Mouse (Mus musculus): ENCODE measurements around the gene Mdh1. TPM values are rescaled to one million over a fixed set of nuclear protein-coding genes. Genes with fewer than 3 reads are reported as not detected.
A peak's percentile ranks its signal among the peaks of the same experiment; 100 is the strongest.

Mdh1 gene
- polyA plus RNA-seq (2015; fragmentation: Nextera tagmentation; extraction: Ambion mirVana) = 204 and 208 TPM in 2 replicates

DNA sequence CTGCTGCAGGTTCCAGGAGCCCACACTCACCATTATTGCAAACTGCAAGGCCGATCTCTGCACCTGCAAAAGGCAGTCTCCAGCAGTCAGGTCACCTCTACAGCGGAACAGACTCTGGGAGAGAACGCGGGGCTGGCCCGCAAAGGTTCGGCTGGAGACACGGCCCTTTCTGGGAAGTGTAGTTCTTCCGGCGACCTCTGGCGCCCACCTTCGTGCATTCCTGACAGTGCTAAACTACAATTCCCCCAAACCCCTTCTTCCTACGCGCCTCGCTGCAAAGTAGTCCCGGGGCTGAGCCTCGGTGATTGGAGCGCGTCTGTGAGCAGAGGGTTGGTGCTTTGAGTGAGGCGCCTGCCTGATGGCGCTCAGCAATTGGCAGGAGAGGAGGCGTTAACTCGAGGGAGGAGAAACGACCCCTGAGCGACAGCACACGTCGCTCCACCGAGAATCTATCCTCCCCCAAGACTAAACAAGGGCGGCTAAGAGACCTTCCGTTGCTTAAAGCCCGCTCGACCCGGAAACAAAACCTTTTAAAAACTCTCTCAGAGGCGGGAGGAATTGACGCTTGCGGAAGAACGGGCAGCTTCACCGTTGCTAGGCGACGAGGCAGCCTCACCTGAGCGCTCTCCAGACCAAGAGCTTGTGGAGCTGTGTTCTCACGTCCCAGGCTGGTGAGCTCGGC lies at the start of gene Mdh1, which contains the start of gene Wdpcp:
Mdh1 (minus strand) TSS at position 668 of the 682 bp plus-strand sequence.
Wdpcp (plus strand) TSS at position 536 of the 682 bp plus-strand sequence.
- no peaks in the 10 kb centered on the region for H3K36me3 ChIP-seq (ENCODE audit: control insufficient read depth, insufficient read depth)
- H3K9ac ChIP-seq (ENCODE audit: low read depth, low read length) = peak within 1 kb of the TSS; percentile 67
- H3K4me3 ChIP-seq (ENCODE audit: low read depth, low read length) = peak within 1 kb of the TSS; percentile 77
- H3K27ac ChIP-seq (ENCODE audit: low read length) = peak within 1 kb of the TSS; percentile 73
- no peaks in the 10 kb centered on the region for H3K9me3 ChIP-seq (replicated peaks; ENCODE audit: control insufficient read depth, low read length)
- peaks cover 13% of the 10 kb centered on the region for H3K4me1 ChIP-seq (ENCODE audit: control insufficient read depth, low read depth, low read length)
- no peaks in the 10 kb centered on the region for H3K27me3 ChIP-seq (ENCODE audit: control insufficient read depth, insufficient read depth, low read depth, low read length)
- WGBS (ENCODE audit: insufficient replicate concordance) = under 1% methylated on average over 42 of the region's 42 CpGs
- peak within 1 kb of the TSS; percentile 55 for H3K4me2 ChIP-seq (ENCODE audit: low read depth, low read length)
- ATAC-seq (ENCODE audit: low read depth) = peak; percentile 93

DNA sequence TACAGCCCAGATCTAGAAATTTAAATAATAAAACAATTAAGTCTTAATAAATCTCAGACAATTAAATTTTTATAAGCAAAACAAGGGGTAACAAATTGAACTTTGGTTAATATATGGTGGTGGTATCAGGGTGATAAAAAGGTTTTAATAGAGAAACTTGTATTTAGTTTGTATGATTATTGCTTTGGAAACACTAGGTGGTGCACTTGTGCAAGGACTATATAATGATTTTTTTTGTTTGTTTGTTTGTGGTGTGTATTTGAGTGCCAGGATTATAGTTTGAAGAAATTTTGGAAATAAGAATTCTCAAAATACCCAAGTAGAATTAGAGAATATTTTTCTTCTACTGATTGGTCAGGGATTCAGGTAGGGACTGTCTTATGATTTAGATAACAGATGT lies 43.7 kb upstream of the Mdh1 start:
- Histone ChIP-seq H3K27me3 (ENCODE audit: control insufficient read depth, insufficient read depth, low read depth, low read length) (no peaks in the 10 kb centered on the region), H3K4me1 (ENCODE audit: control insufficient read depth, low read depth, low read length) (no peaks in the 10 kb centered on the region), H3K27ac (ENCODE audit: low read length) (no peak overlapping the region), H3K4me2 (ENCODE audit: low read depth, low read length) (no peak overlapping the region), H3K4me3 (ENCODE audit: low read depth, low read length) (no peak overlapping the region), H3K9me3 (replicated peaks; ENCODE audit: control insufficient read depth, low read length) (no peaks in the 10 kb centered on the region), H3K9ac (ENCODE audit: low read depth, low read length) (no peak overlapping the region), H3K36me3 (ENCODE audit: control insufficient read depth, insufficient read depth) (no peaks in the 10 kb centered on the region)
- no peak for ATAC-seq (ENCODE audit: low read depth)

DNA sequence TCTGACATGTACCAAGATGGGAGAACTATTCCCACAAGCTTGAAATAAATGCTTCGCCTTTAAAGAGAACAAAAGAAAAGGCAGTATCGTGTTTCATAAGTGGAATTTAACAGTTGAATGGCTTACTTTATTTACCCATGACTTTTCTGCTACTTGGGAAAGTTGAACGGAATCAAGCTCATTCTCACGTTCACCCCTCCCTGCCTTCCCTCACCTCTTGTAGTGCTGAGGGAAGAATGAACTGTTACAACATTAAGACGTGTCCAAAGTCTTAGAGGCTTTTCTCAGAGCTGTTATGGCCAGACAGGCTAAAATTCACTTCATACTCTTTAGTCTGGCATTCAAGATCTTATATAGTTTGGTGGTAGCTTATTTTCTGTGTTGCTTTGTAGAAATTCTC lies 30.3 kb upstream of the Mdh1 start:
- Histone ChIP-seq H3K4me3 (ENCODE audit: low read depth, low read length) (no peak overlapping the region), H3K36me3 (ENCODE audit: control insufficient read depth, insufficient read depth) (no peaks in the 10 kb centered on the region), H3K4me2 (ENCODE audit: low read depth, low read length) (no peak overlapping the region), H3K9ac (ENCODE audit: low read depth, low read length) (no peak overlapping the region), H3K27ac (ENCODE audit: low read length) (no peak overlapping the region), H3K27me3 (ENCODE audit: control insufficient read depth, insufficient read depth, low read depth, low read length) (no peaks in the 10 kb centered on the region), H3K9me3 (replicated peaks; ENCODE audit: control insufficient read depth, low read length) (no peaks in the 10 kb centered on the region), H3K4me1 (ENCODE audit: control insufficient read depth, low read depth, low read length) (no peaks in the 10 kb centered on the region)
- no peak for ATAC-seq (ENCODE audit: low read depth)
- 56% methylated on average over 5 of the region's 5 CpGs for WGBS (ENCODE audit: insufficient replicate concordance)

DNA sequence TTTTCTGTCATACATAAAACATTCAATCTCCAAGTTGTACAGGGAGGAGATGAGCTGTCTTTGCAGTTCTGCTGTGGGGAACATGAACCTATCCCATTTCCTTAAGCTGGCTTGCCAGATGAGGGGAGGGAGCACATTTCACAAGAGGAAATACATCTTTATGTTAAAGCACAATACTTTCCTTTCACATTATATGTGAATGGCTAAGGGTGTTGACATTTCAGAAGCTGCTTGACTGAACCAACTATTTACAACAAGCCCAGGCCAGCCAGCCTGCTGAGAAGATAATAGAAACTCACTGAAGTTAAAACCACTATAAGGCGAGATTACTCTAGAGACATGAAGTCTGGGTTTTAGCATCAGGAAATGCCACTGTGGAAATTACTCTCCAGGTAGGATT lies 11.1 kb upstream of the Mdh1 start:
- Histone ChIP-seq H3K4me3 (ENCODE audit: low read depth, low read length) (no peak overlapping the region), H3K4me2 (ENCODE audit: low read depth, low read length) (no peak overlapping the region), H3K27me3 (ENCODE audit: control insufficient read depth, insufficient read depth, low read depth, low read length) (no peaks in the 10 kb centered on the region), H3K9ac (ENCODE audit: low read depth, low read length) (no peak overlapping the region), H3K36me3 (ENCODE audit: control insufficient read depth, insufficient read depth) (no peaks in the 10 kb centered on the region), H3K4me1 (ENCODE audit: control insufficient read depth, low read depth, low read length) (no peaks in the 10 kb centered on the region), H3K27ac (ENCODE audit: low read length) (no peak overlapping the region), H3K9me3 (replicated peaks; ENCODE audit: control insufficient read depth, low read length) (no peaks in the 10 kb centered on the region)
- no peak for ATAC-seq (ENCODE audit: low read depth)
- 40% methylated on average over 1 of the region's 1 CpGs for whole genome bisulfite sequencing (ENCODE audit: insufficient replicate concordance)

DNA sequence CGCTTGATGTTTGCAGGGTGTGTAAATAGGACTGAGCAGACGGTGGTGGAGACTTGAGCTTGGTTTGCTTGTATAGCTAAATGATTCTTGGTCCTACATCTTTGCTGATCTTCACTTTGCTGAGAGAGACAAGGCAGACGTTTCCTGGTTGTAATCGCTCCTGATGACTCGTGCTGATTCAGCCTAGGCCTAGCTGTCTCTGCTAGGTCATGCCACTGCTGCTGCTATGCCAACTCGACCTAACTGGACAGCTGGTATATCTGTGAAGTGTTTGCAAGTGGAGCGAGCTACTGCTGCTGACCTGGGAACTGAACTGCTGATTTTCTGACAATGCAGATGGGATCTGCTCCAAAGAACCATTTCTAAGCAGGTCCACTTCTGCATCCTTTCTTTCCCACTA lies 9.3 kb upstream of the Mdh1 start:
- no peaks in the 10 kb centered on the region for H3K27me3 ChIP-seq (ENCODE audit: control insufficient read depth, insufficient read depth, low read depth, low read length)
- H3K4me2 ChIP-seq (ENCODE audit: low read depth, low read length) = no peak overlapping the region
- H3K4me3 ChIP-seq (ENCODE audit: low read depth, low read length) = no peak overlapping the region
- H3K4me1 ChIP-seq (ENCODE audit: control insufficient read depth, low read depth, low read length) = no peaks in the 10 kb centered on the region
- ATAC-seq (ENCODE audit: low read depth) = no peak
- no peak overlapping the region for H3K27ac ChIP-seq (ENCODE audit: low read length)
- H3K36me3 ChIP-seq (ENCODE audit: control insufficient read depth, insufficient read depth) = no peaks in the 10 kb centered on the region
- 44% methylated on average over 7 of the region's 7 CpGs for WGBS (ENCODE audit: insufficient replicate concordance)
- no peaks in the 10 kb centered on the region for H3K9me3 ChIP-seq (replicated peaks; ENCODE audit: control insufficient read depth, low read length)
- H3K9ac ChIP-seq (ENCODE audit: low read depth, low read length) = no peak overlapping the region

DNA sequence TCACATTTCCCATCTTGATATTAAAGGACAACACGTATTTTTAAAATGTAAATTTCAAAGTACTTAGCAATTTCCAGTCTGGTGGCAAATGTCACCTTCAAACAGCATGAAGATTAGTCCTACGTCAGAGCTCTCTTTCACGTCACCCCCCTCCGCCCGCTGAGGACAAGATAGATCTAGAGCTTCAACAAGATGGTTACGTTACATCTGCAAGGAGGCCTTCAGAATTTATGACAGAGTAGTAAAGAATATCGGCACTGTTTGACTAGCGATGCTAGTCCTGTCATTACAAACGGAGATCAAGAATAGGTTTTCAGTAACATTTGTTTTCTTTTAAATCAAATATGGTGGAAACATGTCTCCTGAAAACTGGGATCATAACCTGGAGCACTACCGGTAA lies 1.2 kb downstream of the Mdh1 start:
- H3K36me3 ChIP-seq (ENCODE audit: control insufficient read depth, insufficient read depth) = no peaks in the 10 kb centered on the region
- H3K27ac ChIP-seq (ENCODE audit: low read length) = peak overlapping the region; percentile 73; the same call in 1 of the 2 replicates

DNA sequence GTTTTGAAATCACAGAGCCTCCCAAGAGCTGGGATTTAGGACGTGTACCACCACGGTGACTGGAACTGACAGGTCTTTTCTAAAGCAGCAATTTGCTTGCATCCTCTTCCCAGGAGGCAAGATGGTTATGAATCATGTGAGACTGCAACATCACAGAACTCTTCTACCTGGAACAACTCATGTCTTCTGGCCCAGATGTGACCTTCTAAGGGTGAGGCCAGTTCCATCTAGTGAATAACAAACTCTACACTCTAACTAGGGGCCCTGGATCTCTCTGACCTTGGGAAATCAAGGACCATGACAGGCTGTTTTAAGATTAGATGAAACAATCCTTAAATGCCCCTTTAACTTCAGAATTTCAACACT lies 2.1 kb downstream of the Mdh1 start:
- Histone ChIP-seq H3K4me1 (ENCODE audit: control insufficient read depth, low read depth, low read length) (peaks cover 13% of the 10 kb centered on the region), H3K27me3 (ENCODE audit: control insufficient read depth, insufficient read depth, low read depth, low read length) (no peaks in the 10 kb centered on the region), H3K9me3 (replicated peaks; ENCODE audit: control insufficient read depth, low read length) (no peaks in the 10 kb centered on the region), H3K27ac (ENCODE audit: low read length) (no peak overlapping the region; the same call in 1 of the 2 replicates), H3K9ac (ENCODE audit: low read depth, low read length) (no peak overlapping the region), H3K36me3 (ENCODE audit: control insufficient read depth, insufficient read depth) (no peaks in the 10 kb centered on the region), H3K4me3 (ENCODE audit: low read depth, low read length) (no peak overlapping the region), H3K4me2 (ENCODE audit: low read depth, low read length) (peak overlapping the region; percentile 27; the same call in 1 of the 2 replicates)
- 60% methylated on average over 2 of the region's 2 CpGs for WGBS (ENCODE audit: insufficient replicate concordance)
- ATAC-seq (ENCODE audit: low read depth) = no peak

More for the DNA sequence above, 1.2 kb downstream of the Mdh1 start:
- peaks cover 13% of the 10 kb centered on the region for H3K4me1 ChIP-seq (ENCODE audit: control insufficient read depth, low read depth, low read length)
- H3K27me3 ChIP-seq (ENCODE audit: control insufficient read depth, insufficient read depth, low read depth, low read length) = no peaks in the 10 kb centered on the region
- 5% methylated on average over 10 of the region's 10 CpGs for WGBS (ENCODE audit: insufficient replicate concordance)
- peak overlapping the region; percentile 77 for H3K4me3 ChIP-seq (ENCODE audit: low read depth, low read length)
- H3K9me3 ChIP-seq (replicated peaks; ENCODE audit: control insufficient read depth, low read length) = no peaks in the 10 kb centered on the region
- no peak for ATAC-seq (ENCODE audit: low read depth)
- H3K9ac ChIP-seq (ENCODE audit: low read depth, low read length) = peak overlapping the region; percentile 67
- H3K4me2 ChIP-seq (ENCODE audit: low read depth, low read length) = peak overlapping the region; percentile 55

DNA sequence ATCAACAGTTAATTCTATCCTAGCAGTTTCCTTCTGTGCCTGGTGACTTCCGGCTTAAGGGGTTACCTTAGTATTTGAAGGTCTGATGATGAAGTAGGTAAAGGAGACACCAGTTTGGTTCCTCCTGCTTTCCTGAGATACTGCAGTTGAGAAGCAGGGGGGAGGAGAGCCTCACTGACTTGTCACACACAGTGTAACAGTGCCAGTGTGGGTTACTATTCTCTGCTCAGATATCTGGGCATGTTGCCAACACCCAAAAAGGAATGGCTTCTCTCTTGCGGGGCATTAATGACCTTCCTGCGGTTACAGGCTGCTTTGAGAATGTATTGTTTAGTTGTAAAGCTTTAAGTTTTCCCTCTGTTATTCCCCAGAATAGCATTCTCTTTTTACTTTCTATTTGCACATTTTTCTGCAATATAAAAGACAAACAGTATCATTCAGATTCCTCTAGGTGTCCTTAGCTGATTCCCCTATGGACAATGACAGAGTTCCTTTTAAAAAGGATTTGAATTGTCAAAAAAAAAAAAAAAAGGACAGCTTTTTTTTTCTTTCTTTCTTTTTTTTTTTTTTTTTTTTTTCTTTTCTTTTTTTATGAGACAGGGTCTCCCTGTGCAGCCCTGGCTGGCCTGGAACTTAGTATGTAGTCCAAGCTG lies 2.6 kb downstream of the Mdh1 start:
- Histone ChIP-seq H3K4me3 (ENCODE audit: low read depth, low read length) (no peak overlapping the region), H3K9me3 (replicated peaks; ENCODE audit: control insufficient read depth, low read length) (no peaks in the 10 kb centered on the region), H3K27me3 (ENCODE audit: control insufficient read depth, insufficient read depth, low read depth, low read length) (no peaks in the 10 kb centered on the region), H3K9ac (ENCODE audit: low read depth, low read length) (no peak overlapping the region), H3K4me2 (ENCODE audit: low read depth, low read length) (0 out of 2 replicates have a peak overlapping the region, but pooled peaks have one; percentile 10), H3K27ac (ENCODE audit: low read length) (no peak overlapping the region; the same call in 1 of the 2 replicates), H3K4me1 (ENCODE audit: control insufficient read depth, low read depth, low read length) (peaks cover 13% of the 10 kb centered on the region), H3K36me3 (ENCODE audit: control insufficient read depth, insufficient read depth) (no peaks in the 10 kb centered on the region)
- WGBS (ENCODE audit: insufficient replicate concordance) = 20% methylated on average over 3 of the region's 3 CpGs
- no peak for ATAC-seq (ENCODE audit: low read depth)

DNA sequence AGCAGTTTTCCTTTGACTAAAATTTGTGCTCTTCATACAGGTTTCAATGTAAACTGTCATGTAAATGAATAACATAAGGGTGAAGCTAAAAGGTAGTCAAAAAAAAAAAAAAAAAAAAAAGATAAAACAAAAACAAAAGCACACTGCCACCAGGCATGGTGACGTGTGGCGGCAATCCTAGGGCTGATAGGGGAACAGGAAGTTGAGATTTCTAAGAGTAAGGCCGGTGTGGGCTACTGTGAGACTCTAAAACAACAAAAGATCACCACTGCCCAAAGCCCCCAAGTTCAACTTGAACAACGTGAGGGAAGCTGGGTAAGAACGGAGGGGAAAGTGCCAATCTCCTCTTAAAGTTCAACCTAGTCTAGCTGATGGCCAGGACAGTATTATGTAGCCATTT lies 3.2 kb downstream of the Mdh1 start:
- WGBS (ENCODE audit: insufficient replicate concordance) = 10% methylated on average over 5 of the region's 5 CpGs
- no peak for ATAC-seq (ENCODE audit: low read depth)
- H3K4me3 ChIP-seq (ENCODE audit: low read depth, low read length) = no peak overlapping the region
- no peaks in the 10 kb centered on the region for H3K27me3 ChIP-seq (ENCODE audit: control insufficient read depth, insufficient read depth, low read depth, low read length)
- 0 out of 2 replicates have a peak overlapping the region, but pooled peaks have one; percentile 10 for H3K4me2 ChIP-seq (ENCODE audit: low read depth, low read length)
- H3K9ac ChIP-seq (ENCODE audit: low read depth, low read length) = no peak overlapping the region
- H3K9me3 ChIP-seq (replicated peaks; ENCODE audit: control insufficient read depth, low read length) = no peaks in the 10 kb centered on the region
- no peak overlapping the region for H3K27ac ChIP-seq (ENCODE audit: low read length)
- H3K4me1 ChIP-seq (ENCODE audit: control insufficient read depth, low read depth, low read length) = peaks cover 13% of the 10 kb centered on the region
- no peaks in the 10 kb centered on the region; the same call in 1 of the 2 replicates for H3K36me3 ChIP-seq (ENCODE audit: control insufficient read depth, insufficient read depth)
